Mouse (Mus musculus) cortical plate, adult 2 months (tissue): ENCODE data around the gene Tnfrsf25.

Source experiments
- CTCF ChIP-seq: fragments of 200-500 bp; IDR thresholded peaks from 2 replicates; pipeline ENCODE4 v1.5.1; 2011; ENCODE audit warnings: mild to moderate bottlenecking, control low read depth, low read length; ENCODE audit not compliant: insufficient read depth; ENCODE audit errors: extremely low read depth
- POLR2A ChIP-seq: fragments of 200-500 bp; IDR thresholded peaks from 2 replicates; pipeline ENCODE4 v1.6.1; 2011; ENCODE audit warnings: mild to moderate bottlenecking, low read length, control low read depth; ENCODE audit not compliant: insufficient read depth; ENCODE audit errors: extremely low read depth

GRCm38 (mm10) chr4:152115921-152116612 is at the start of gene Tnfrsf25:
- TF ChIP-seq POLR2A: no peak
- no peak for TF ChIP-seq CTCF
